Comparison of ENCODE assay signal across 9 mouse cellular contexts in genomic region chr10:81025639-81026275, GRCm38 (mm10). TPM values are rescaled to one million over a fixed set of nuclear protein-coding genes. Genes with fewer than 3 reads are reported as not detected.
DNase-seq lines count a peak whose midpoint lies in the region; ATAC-seq and TF ChIP-seq lines count a peak whose summit lies in the region.
"Had no signal": no experiment of that assay in that cellular context is flagged by ENCODE, and none has a peak within 500 bp of the region (broad histone marks: within the 10 kb centered on the region; RNA-seq: fewer than 3 reads in every experiment).

TSS of gene Diras1 (minus strand) at chr10:81025662.

- peaks cover 4% of the 10 kb centered on the region for H3K36me3 ChIP-seq in heart, embryonic 10.5 days
- H3K36me3 ChIP-seq in heart, adult 2 months (ENCODE audit: control insufficient read depth, insufficient read depth, low read length) = no peaks in the 10 kb centered on the region
- H3K36me3 ChIP-seq in C2C12 (ENCODE audit: control insufficient read depth, insufficient read depth) = no peaks in the 10 kb centered on the region
- peaks cover 14% of the 10 kb centered on the region for H3K36me3 ChIP-seq in forebrain, postnatal 0 days (ENCODE audit: insufficient read depth)
- H3K36me3 ChIP-seq in limb, embryonic 12.5 days = peaks cover 8% of the 10 kb centered on the region

- 52% methylated on average over 12 of the region's 12 CpGs for WGBS in heart, embryonic 10.5 days
- WGBS in heart, adult 2 months = 50% methylated on average over 12 of the region's 12 CpGs
- 40% methylated on average over 12 of the region's 12 CpGs for WGBS in forebrain, postnatal 0 days
- WGBS in limb, embryonic 12.5 days = 54% methylated on average over 12 of the region's 12 CpGs

- intact Hi-C loops in heart, adult 2 months (cut with DNase I) = no loop called here

- no peaks in the 10 kb centered on the region for H3K79me3 ChIP-seq in C2C12 (ENCODE audit: low read depth)

- H3K9ac ChIP-seq in heart, adult 2 months (ENCODE audit: low read depth, low read length) = no peak within 1 kb of the TSS
- peak within 1 kb of the TSS; percentile 77 for H3K9ac ChIP-seq in forebrain, postnatal 0 days
- peak within 1 kb of the TSS; percentile 48; the same call in 1 of the 2 replicates for H3K9ac ChIP-seq in limb, embryonic 12.5 days (replicated peaks)

- peaks cover 28% of the 10 kb centered on the region for H3K4me1 ChIP-seq in heart, embryonic 10.5 days
- peaks cover 2% of the 10 kb centered on the region; the same call in 1 of the 2 replicates for H3K4me1 ChIP-seq in heart, adult 2 months (ENCODE audit: control insufficient read depth, insufficient read depth, low read length)
- H3K4me1 ChIP-seq in forebrain, postnatal 0 days (ENCODE audit: insufficient read depth) = peaks cover 4% of the 10 kb centered on the region; the same call in 1 of the 2 replicates
- peaks cover 8% of the 10 kb centered on the region for H3K4me1 ChIP-seq in limb, embryonic 12.5 days (replicated peaks)

- no peaks in the 10 kb centered on the region for H3K9me3 ChIP-seq in heart, embryonic 10.5 days
- no peaks in the 10 kb centered on the region for H3K9me3 ChIP-seq in forebrain, postnatal 0 days (ENCODE audit: low read length)
- H3K9me3 ChIP-seq in limb, embryonic 12.5 days = no peaks in the 10 kb centered on the region

- H3K27me3 ChIP-seq in heart, embryonic 10.5 days (ENCODE audit: insufficient read depth, poor library complexity, severe bottlenecking) = peaks cover 69% of the 10 kb centered on the region
- H3K27me3 ChIP-seq in heart, adult 2 months (ENCODE audit: control insufficient read depth, insufficient read depth, low read length) = peaks cover 6% of the 10 kb centered on the region; the same call in 1 of the 2 replicates
- H3K27me3 ChIP-seq in C2C12 (ENCODE audit: control insufficient read depth, insufficient read depth, insufficient read length) = peaks cover 3% of the 10 kb centered on the region
- no peaks in the 10 kb centered on the region; the same call in 1 of the 2 replicates for H3K27me3 ChIP-seq in forebrain, postnatal 0 days (ENCODE audit: insufficient read depth, low read length)
- H3K27me3 ChIP-seq in limb, embryonic 12.5 days = peaks cover 64% of the 10 kb centered on the region

- peak within 1 kb of the TSS; percentile 51 for H3K4me3 ChIP-seq in heart, embryonic 10.5 days
- H3K4me3 ChIP-seq in heart, adult 2 months = no peak within 1 kb of the TSS
- H3K4me3 ChIP-seq in C2C12 (ENCODE audit: insufficient read depth, poor library complexity, severe bottlenecking) = no peak within 1 kb of the TSS
- H3K4me3 ChIP-seq in forebrain, postnatal 0 days (ENCODE audit: low read depth, low read length) = peak within 1 kb of the TSS; percentile 45
- peak within 1 kb of the TSS; percentile 38 for H3K4me3 ChIP-seq in limb, embryonic 12.5 days (replicated peaks)

- TF ChIP-seq POLR2A in heart, adult 2 months (IDR thresholded peaks at IDR 0.05; ENCODE audit: insufficient read depth, low read depth, low read length) = no peak

- no peak within 1 kb of the TSS for H3K27ac ChIP-seq in heart, embryonic 10.5 days
- H3K27ac ChIP-seq in heart, adult 2 months = no peak within 1 kb of the TSS
- H3K27ac ChIP-seq in forebrain, postnatal 0 days (ENCODE audit: low read depth, low read length) = peak within 1 kb of the TSS; percentile 64
- H3K27ac ChIP-seq in limb, embryonic 12.5 days = no peak within 1 kb of the TSS

- H3ac ChIP-seq in C2C12 (ENCODE audit: control insufficient read depth, insufficient read length, low read depth) = peak within 1 kb of the TSS; percentile 20

- no peak for TF ChIP-seq CTCF in heart, adult 2 months (IDR thresholded peaks at IDR 0.05)
- no peak for TF ChIP-seq CTCF in C2C12 (IDR thresholded peaks at IDR 0.05; ENCODE audit: control insufficient read depth, insufficient read depth, insufficient read length)
- peak; percentile 53 for TF ChIP-seq CTCF in forebrain, postnatal 0 days (IDR thresholded peaks at IDR 0.05; ENCODE audit: low read depth)

- H3K79me2 ChIP-seq in heart, adult 2 months (replicated peaks; ENCODE audit: control insufficient read depth, insufficient read depth, low read length) = no peaks in the 10 kb centered on the region
- H3K79me2 ChIP-seq in C2C12 (ENCODE audit: control insufficient read depth, insufficient read depth) = no peaks in the 10 kb centered on the region

- ATAC-seq in forebrain, postnatal 0 days = peak; percentile 63
- no peak for ATAC-seq in limb, embryonic 12.5 days (ENCODE audit: insufficient number of reproducible peaks, insufficient read depth, low FRiP score, low TSS enrichment, low read depth)
- ATAC-seq in megakaryocyte-erythroid progenitor cell, adult 5-6 weeks (replicated peaks; ENCODE audit: low FRiP score, low TSS enrichment, poor library complexity, severe bottlenecking) = no peak

- DNase-seq in heart, embryonic 10.5 days (ENCODE audit: low spot score) = no peak
- DNase-seq in heart, adult 2 months = no peak
- peak; percentile 50 for DNase-seq in forebrain, postnatal 0 days
- DNase-seq in retina, postnatal 1 day = no peak
- DNase-seq in adrenal gland, postnatal 25 days = no peak

- no peak for TF ChIP-seq EP300 in heart, adult 2 months (IDR thresholded peaks at IDR 0.05; ENCODE audit: insufficient read depth, low read depth, low read length)

- peak within 1 kb of the TSS; percentile 93 for H3K4me2 ChIP-seq in forebrain, postnatal 0 days (ENCODE audit: low read depth)
- H3K4me2 ChIP-seq in limb, embryonic 12.5 days = peak within 1 kb of the TSS; percentile 65

TF ChIP-seq in C2C12, 6 proteins besides CTCF, POLR2A, EP300 and RAD21:
- TF ChIP-seq MYOD1 (IDR thresholded peaks at IDR 0.05; ENCODE audit: control insufficient read depth, insufficient read length, low read depth) = no peak
- no peak for TF ChIP-seq USF1 (IDR thresholded peaks at IDR 0.05; ENCODE audit: low read depth)
- TF ChIP-seq MAX (IDR thresholded peaks at IDR 0.05) = no peak
- no peak for TF ChIP-seq CEBPB (IDR thresholded peaks at IDR 0.05; ENCODE audit: low read depth)
- no peak for TF ChIP-seq FOSL1 (IDR thresholded peaks at IDR 0.05; ENCODE audit: insufficient read depth, low read length, poor library complexity, severe bottlenecking)
- no peak for TF ChIP-seq MYOG (IDR thresholded peaks at IDR 0.05; ENCODE audit: control insufficient read depth, extremely low read depth, insufficient read length)

RNA-seq across cellular contexts. Expression of gene Diras1, which starts in this region (rescaled TPM):
- 0.08 and 0.11 TPM in 2 replicates for polyA plus RNA-seq in heart, embryonic 10.5 days (2016; fragmentation: Nextera tagmentation; extraction: Ambion mirVana)
- not detected for total RNA-seq in heart, adult 2 months (2021)
- 0.04 and 0.06 TPM in 2 replicates for polyA plus RNA-seq in heart, adult 2 months (2012; rRNA removed)
- 0.28 TPM for polyA plus RNA-seq in C2C12 (2012; fragmentation: generic; extraction: Trizol)
- 65.4 and 76.0 TPM in 2 replicates for total RNA-seq in forebrain, postnatal 0 days (2014; rRNA removed)
- polyA plus RNA-seq in forebrain, postnatal 0 days (2015; fragmentation: Nextera tagmentation; extraction: Ambion mirVana) = 66.1 and 70.2 TPM in 2 replicates
- polyA plus RNA-seq in limb, embryonic 12.5 days (2016; fragmentation: Nextera tagmentation; extraction: Ambion mirVana) = 0.33 TPM in 1 of 2 replicates, not detected in the other
- total RNA-seq in adrenal gland, postnatal 25 days (2021) = 1.9 and 2.9 TPM in 2 replicates
- total RNA-seq in megakaryocyte-erythroid progenitor cell, adult 5-6 weeks (2014; fragmentation: Nextera tagmentation) = not detected in 2 replicates
- not detected in 2 replicates for total RNA-seq in megakaryocyte-erythroid progenitor cell, adult 5-6 weeks (2017)
- total RNA-seq: liver, adult 2 months had no signal
- polyA plus RNA-seq: liver, adult 2 months had no signal

Comparison
In these comparisons a context has a peak if more than half of its experiments do, and no peak if none do; other contexts are left out.
1. RNA of gene Diras1 (total RNA-seq): 65.4 to 76.0 TPM in forebrain, postnatal 0 days; 1.9 to 2.9 TPM in adrenal gland, postnatal 25 days, not detected in heart, adult 2 months and not detected in megakaryocyte-erythroid progenitor cell, adult 5-6 weeks; every median in the first group is over 10 times any median in the second.
2. RNA of gene Diras1 (polyA plus RNA-seq): 66.1 to 70.2 TPM in forebrain, postnatal 0 days; 0.33 TPM in limb, embryonic 12.5 days, 0.28 TPM in C2C12 (single experiment), 0.08 to 0.11 TPM in heart, embryonic 10.5 days and 0.04 to 0.06 TPM in heart, adult 2 months; every median in the first group is over 10 times any median in the second.
3. H3K4me3 ChIP-seq: peak in heart, embryonic 10.5 days (single experiment), forebrain, postnatal 0 days (single experiment) and limb, embryonic 12.5 days (single experiment); none in heart, adult 2 months (single experiment) and C2C12 (single experiment).